Mouse (Mus musculus): ENCODE measurements at regions not wholly inside any gene's neighbourhood (a gene's known extent, or its start where the extent isn't known, plus 50 kb on each side); places are given as distances from the start of the nearest gene placed in this dataset.
"Not testable (repeated sequence)": the region's sequence is repeated elsewhere in the genome, so short reads cannot be mapped to it uniquely, and the experiment has no call there.

DNA sequence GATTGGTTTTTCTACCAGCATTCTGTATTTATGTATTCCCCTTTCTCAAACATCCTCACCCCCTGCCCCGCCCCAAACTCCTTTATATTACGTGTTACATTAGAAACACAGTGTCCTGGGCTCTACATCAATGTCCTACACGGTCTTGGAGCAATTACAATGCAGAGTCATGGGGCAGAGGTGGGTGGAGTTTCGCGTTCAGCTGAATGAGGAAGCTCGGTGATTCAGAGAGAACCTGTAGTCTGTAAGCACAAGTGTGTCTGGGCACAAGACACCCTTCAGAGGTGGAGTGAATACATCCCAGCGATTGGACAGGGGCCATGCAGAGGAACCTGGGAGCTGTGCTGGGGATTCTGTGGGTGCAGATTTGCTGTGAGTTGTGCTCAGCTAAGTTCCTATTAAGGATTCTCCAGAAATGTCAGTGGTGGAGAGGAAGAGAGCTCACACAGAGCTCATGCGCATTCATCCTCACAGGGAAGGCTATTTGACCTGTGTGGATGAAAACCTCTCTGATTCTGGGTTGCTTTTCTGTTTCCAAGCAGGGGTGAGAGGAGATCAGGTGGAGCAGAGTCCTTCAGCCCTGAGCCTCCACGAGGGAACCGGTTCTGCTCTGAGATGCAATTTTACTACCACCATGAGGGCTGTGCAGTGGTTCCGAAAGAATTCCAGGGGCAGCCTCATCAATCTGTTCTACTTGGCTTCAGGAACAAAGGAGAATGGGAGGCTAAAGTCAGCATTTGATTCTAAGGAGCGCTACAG lies 495.2 kb upstream of the Olfr1507 start:
- not testable (repeated sequence) for TF ChIP-seq CTCF, POLR2A (IDR thresholded peaks at IDR 0.05; ENCODE audit: insufficient read depth, low read depth, low read length)

All from olfactory bulb, adult 2 months (tissue).